Mouse (Mus musculus) heart, adult 11 months (tissue): ENCODE data around the gene Gm10665.
"Not testable (repeated sequence)": the region's sequence is repeated elsewhere in the genome, so short reads cannot be mapped to it uniquely, and the experiment has no call there.

Experiments used
- DNase-seq: peaks from one replicate; pipeline ENCODE4 v3.0.0; 2022

The Gm10665 gene

DNA sequence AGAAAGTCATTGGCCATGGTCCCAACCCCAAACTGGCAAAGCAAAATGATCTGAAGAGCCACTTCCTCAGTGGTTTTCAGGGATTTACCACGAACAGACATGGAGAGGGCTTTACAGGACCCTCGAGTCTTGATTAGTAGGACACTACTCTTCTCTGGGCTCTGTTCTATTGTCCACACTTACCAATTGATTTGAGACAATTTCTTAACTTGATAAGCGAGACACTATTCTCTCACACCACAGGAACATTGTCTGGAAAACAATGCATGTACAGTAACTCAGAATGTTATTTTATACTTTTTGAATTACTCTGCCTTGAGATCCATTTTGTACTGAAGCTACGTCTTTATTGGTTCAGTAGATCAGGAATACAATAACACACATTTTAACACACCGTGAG lies at the start of gene Gm10665:
Gene Gm10665, minus strand, starts transcription at position 101 of the 400 bp plus-strand sequence.
- not testable (repeated sequence) for DNase-seq

DNA sequence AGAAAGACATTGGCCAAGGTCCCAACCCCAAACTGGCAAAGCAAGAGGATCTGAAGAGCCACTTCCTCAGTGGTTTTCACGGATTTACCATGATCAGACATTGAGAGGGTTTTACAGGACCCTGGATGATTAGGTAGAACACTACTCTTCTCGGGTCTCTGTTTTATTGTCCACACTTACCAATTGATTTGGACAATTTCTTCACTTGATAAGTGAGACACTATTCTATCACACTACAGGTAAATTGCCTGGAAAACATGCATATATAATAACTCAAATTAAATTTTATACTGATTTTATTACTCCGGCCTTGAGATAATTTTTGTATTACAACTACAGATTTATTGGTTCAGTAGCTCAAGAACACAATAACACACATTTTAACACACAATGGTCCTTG lies 35.7 kb upstream of the Gm10665 start, which contains the start of gene Vmn1r151:
Gene Vmn1r151, minus strand, starts transcription at position 101 of the 400 bp plus-strand sequence.
- DNase-seq = peak; percentile 3

DNA sequence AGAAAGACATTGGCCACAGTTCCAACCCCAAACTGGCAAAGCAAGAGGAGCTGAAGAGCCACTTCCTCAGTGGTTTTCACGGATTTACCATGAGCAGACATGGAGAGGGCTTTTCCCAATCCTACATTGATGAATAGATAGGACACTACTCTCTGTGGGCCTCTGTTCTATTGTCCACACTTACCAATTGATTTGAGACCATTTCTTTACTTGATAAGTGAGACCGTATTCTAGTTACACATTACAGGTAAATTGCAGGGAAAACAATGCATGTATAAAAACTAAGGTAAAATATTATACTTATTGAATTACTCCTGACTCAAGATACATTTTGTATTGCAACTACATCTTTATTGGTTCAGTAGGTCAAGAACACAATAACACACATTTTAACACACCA lies 25.7 kb downstream of the Gm10665 start, which contains the start of gene Vmn1r149:
Gene Vmn1r149, minus strand, starts transcription at position 101 of the 400 bp plus-strand sequence.
- not testable (repeated sequence) for DNase-seq

DNA sequence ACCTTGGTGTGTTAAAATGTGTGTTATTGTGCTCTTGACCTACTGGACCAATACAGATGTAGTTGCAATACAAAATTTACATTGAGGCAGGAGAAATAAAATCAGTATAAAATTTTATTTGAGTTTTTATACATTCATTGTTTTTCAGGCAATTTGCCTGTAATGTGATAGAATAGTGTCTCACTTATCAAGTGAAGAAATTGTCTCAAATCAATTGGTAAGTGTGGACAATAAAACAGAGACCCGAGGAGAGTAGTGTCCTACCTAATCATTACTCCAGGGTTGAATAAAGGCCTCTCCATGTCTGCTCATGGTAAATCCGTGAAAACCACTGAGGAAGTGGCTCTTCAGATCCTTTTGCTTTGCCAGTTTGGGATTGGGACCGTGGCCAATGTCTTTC lies 50.6 kb downstream of the Gm10665 start, which contains the start of gene Vmn1r148:
Gene Vmn1r148, plus strand, starts transcription at position 301 of the 400 bp plus-strand sequence.
- DNase-seq = not testable (repeated sequence)
